Mouse (Mus musculus) embryonic facial prominence, embryonic 10.5 days (tissue): Measurements from ENCODE around the gene Zcchc14. TPM values are rescaled to one million over a fixed set of nuclear protein-coding genes. Genes with fewer than 3 reads are reported as not detected.

Experiments
- DNase-seq: peaks from one replicate; pipeline ENCODE4 v3.0.0-alpha.2; 2017; ENCODE audit warnings: low spot score
- H3K27ac ChIP-seq: fragments of 300-500 bp; sonication (generic); replicated peaks from 2 replicates; pipeline ENCODE4 v1.5.1; 2016; ENCODE audit warnings: mild to moderate bottlenecking
- H3K27me3 ChIP-seq: fragments of 300-500 bp; sonication (generic); replicated peaks from 2 replicates; pipeline ENCODE4 v1.6.1; 2016; ENCODE audit warnings: low read depth, mild to moderate bottlenecking; ENCODE audit not compliant: poor library complexity, severe bottlenecking
- H3K36me3 ChIP-seq: fragments of 300-500 bp; sonication (generic); replicated peaks from 2 replicates; pipeline ENCODE4 v1.6.1; 2016; ENCODE audit warnings: mild to moderate bottlenecking, moderate library complexity
- H3K4me1 ChIP-seq: fragments of 300-500 bp; sonication (generic); 2 replicates; pipeline ENCODE4 v1.6.1; 2016
- H3K4me3 ChIP-seq: fragments of 300-500 bp; sonication (generic); 2 replicates; pipeline ENCODE4 v1.5.1; 2016; ENCODE audit warnings: mild to moderate bottlenecking, moderate library complexity
- H3K9me3 ChIP-seq: fragments of 300-500 bp; sonication (generic); 2 replicates; pipeline ENCODE4 v1.6.1; 2016; ENCODE audit warnings: mild to moderate bottlenecking
- WGBS: fragments of 180-500 bp; shearing (Covaris S2); methylation state at CpG from one replicate; pipeline ENCODE4 v1.1.7; 2016; 5-methylcytosine and 5-hydroxymethylcytosine counted together
- polyA plus RNA-seq: library from polyadenylated mRNA; unstranded; fragments of >200 nt; fragmentation: Nextera tagmentation; extraction: Ambion mirVana; gene quantifications from 2 replicates; pipeline ENCODE4 v1.2.1, GENCODE M21; 2016

The Zcchc14 gene
- polyA plus RNA-seq, 1 experiment from 2014 or later: 17.3 TPM

DNA sequence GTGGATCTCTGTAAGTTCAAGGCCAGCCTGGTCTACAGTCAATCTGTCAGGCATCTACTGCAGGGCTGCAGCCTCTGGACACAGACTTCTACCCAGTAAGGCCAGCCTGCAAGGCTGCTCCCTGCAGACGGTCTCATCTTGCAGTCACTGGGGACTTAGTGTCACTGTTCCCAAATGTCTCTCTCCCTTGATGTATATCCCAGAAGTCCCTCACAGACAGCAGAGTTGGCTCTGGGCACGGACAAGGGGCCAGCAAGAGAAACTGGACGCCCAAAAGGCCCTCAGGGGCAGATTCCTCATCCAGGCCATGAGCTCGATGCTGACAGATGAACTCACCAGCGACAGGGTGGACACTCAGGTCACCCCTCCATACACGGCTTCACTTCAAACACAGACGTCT lies 80.6 kb downstream of the Zcchc14 start:
- no peak overlapping the region for H3K4me3 ChIP-seq
- H3K27ac ChIP-seq: no peak overlapping the region
- DNase-seq: no peak
- H3K9me3 ChIP-seq: no peaks in the 10 kb centered on the region
- peaks cover 51% of the 10 kb centered on the region for H3K4me1 ChIP-seq
- WGBS: 66% methylated on average over 7 of the region's 7 CpGs
- peaks cover 12% of the 10 kb centered on the region for H3K36me3 ChIP-seq
- no peaks in the 10 kb centered on the region for H3K27me3 ChIP-seq

GRCm38 (mm10) chr8:121570801-121571200 lies 81.9 kb downstream of the Zcchc14 start:
- H3K4me3 ChIP-seq: no peak overlapping the region
- DNase-seq: no peak
- H3K27me3 ChIP-seq: no peaks in the 10 kb centered on the region
- H3K9me3 ChIP-seq: no peaks in the 10 kb centered on the region
- no peak overlapping the region for H3K27ac ChIP-seq
- WGBS: 88% methylated on average over 17 of the region's 17 CpGs
- peaks cover 44% of the 10 kb centered on the region for H3K4me1 ChIP-seq
- peaks cover 20% of the 10 kb centered on the region for H3K36me3 ChIP-seq

GRCm38 (mm10) chr8:121570335-121570734 lies 82.4 kb downstream of the Zcchc14 start:
- Histone ChIP-seq H3K4me1 (peaks cover 39% of the 10 kb centered on the region), H3K4me3 (no peak overlapping the region), H3K9me3 (no peaks in the 10 kb centered on the region), H3K27me3 (no peaks in the 10 kb centered on the region), H3K27ac (no peak overlapping the region; the same call in 1 of the 2 replicates), H3K36me3 (peaks cover 23% of the 10 kb centered on the region)
- DNase-seq: no peak
- WGBS: 87% methylated on average over 21 of the region's 21 CpGs

GRCm38 (mm10) chr8:121568321-121568720 lies 84.4 kb downstream of the Zcchc14 start:
- Histone ChIP-seq H3K4me3 (no peak overlapping the region), H3K9me3 (no peaks in the 10 kb centered on the region), H3K27ac (peak overlapping the region; percentile 20; the same call in 1 of the 2 replicates), H3K27me3 (no peaks in the 10 kb centered on the region), H3K4me1 (peaks cover 28% of the 10 kb centered on the region), H3K36me3 (peaks cover 40% of the 10 kb centered on the region)
- WGBS: 74% methylated on average over 6 of the region's 6 CpGs
- DNase-seq: no peak

DNA sequence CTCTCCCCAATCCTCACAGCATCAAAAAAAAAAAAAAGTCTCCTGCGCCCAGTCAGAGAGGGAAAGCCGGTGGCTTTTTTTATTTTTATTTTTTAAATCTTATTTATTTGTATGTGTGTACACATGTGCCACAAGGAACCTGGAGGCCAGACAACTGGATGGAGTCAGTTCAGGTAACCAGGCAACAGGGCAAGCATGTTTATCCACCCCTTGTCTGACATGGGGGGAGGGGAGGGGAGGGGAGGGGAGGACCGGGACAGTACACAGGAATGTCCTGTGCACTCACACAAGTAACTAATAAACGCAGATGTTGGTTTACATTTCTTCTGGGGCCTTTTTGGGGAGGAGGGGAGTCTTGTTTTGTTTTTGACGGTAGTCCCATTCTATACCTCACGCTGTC lies 89.0 kb downstream of the Zcchc14 start:
- H3K36me3 ChIP-seq: peaks cover 57% of the 10 kb centered on the region
- WGBS: 80% methylated on average over 6 of the region's 6 CpGs
- H3K27ac ChIP-seq: no peak overlapping the region
- no peaks in the 10 kb centered on the region for H3K27me3 ChIP-seq
- H3K4me3 ChIP-seq: no peak overlapping the region
- peaks cover 26% of the 10 kb centered on the region for H3K4me1 ChIP-seq
- no peaks in the 10 kb centered on the region for H3K9me3 ChIP-seq
- no peak for DNase-seq

- H3K4me1 ChIP-seq: peaks cover 18% of the 10 kb centered on the region
- no peak for DNase-seq
- H3K36me3 ChIP-seq: peaks cover 64% of the 10 kb centered on the region
- no peaks in the 10 kb centered on the region for H3K9me3 ChIP-seq
- no peaks in the 10 kb centered on the region for H3K27me3 ChIP-seq
- no peak overlapping the region for H3K4me3 ChIP-seq
- 90% methylated on average over 9 of the region's 9 CpGs for WGBS
- no peak overlapping the region for H3K27ac ChIP-seq
Observed at GRCm38 (mm10) chr8:121562941-121563351, 89.8 kb downstream of the Zcchc14 start.

DNA sequence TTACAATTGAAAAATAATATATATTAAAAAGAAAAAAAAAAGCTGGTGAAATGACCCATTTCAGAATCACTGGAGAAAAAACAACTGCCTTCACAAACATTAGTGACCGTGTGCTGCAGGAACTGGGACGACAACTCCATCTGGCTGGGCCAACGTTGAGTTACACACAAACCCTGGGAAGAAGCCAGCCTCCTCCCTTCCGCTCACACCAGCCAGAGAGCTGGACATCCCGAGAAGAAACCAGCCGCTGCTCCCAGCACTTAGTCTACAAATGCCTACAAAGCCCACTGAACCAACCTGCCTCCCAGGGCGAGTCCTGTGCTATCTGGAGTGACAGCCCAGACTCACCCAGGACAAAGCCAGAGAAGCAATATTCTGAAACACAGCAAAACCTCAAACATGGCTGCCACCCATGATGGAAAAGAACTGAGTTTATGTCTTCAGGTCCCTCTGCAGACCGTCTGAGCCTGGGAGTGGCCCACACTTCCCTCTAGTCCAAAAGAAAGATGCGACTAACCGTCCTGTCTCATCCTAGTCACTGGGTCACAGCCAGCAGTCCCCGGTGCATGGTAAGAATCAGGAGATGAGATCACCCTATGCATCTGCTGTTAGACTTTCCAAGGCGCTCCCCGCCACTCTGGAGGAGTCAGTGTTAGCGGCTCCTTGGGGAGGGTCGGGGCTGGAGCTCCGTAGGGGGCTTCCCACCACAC lies 90.9 kb downstream of the Zcchc14 start:
- WGBS: 88% methylated on average over 16 of the region's 16 CpGs
- DNase-seq: no peak
- Histone ChIP-seq H3K4me3 (no peak overlapping the region), H3K36me3 (peaks cover 68% of the 10 kb centered on the region), H3K27ac (no peak overlapping the region; the same call in 1 of the 2 replicates), H3K4me1 (peaks cover 11% of the 10 kb centered on the region), H3K9me3 (no peaks in the 10 kb centered on the region), H3K27me3 (no peaks in the 10 kb centered on the region)

DNA sequence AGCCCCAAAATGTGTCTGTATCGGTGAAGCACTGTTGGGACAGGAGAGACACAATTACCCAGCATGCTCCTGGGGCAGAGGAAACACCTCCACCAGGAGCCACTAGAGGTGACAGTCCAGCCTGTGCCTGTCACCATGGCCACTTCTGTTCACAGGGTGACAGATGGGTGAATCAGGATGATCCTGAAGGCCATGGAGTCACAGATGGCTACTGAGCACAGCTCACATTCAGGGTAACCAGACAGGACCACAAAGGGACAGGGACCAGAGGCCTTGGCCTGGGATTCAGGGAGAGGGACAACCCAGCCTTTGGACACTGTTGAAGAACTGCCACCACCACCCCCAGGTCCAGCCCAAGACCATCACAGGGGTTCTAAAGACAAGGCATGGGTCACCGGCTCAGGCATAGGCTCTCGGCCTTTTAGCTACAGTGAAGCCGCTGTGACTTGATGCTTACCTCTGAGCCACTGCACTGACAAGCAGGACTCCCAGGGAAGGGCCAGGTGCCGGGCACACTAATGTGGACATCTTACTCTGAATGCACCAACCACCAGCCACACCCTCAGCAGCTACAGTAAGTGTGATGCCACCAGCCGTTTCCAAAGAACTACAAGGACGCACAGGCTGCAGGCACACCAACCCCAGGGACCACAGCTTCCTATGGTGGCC lies 92.1 kb downstream of the Zcchc14 start:
- DNase-seq: no peak
- no peaks in the 10 kb centered on the region for H3K27me3 ChIP-seq
- H3K9me3 ChIP-seq: no peaks in the 10 kb centered on the region
- H3K4me1 ChIP-seq: peaks cover 6% of the 10 kb centered on the region
- peaks cover 71% of the 10 kb centered on the region for H3K36me3 ChIP-seq
- no peak overlapping the region for H3K4me3 ChIP-seq
- H3K27ac ChIP-seq: no peak overlapping the region
- 89% methylated on average over 7 of the region's 7 CpGs for WGBS

DNA sequence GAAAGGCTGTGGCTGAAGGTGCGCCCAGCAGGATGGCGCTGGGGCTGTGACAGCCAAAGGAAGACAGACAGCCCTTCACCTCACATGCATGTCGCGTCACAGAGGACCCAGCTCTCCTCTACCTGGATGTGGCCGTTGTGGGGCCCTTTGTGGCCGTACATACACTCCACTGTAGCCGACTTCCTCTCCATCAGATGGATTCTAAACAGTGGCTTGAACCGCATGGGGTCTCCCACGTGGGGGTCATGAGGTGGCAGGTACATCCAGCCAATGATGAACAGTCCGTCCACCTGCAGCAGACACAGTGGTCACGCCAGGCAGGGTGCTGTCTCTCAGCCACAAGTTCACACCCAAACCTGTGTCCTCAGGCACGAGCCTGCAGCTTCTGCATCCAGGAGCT lies 92.9 kb downstream of the Zcchc14 start:
- H3K4me1 ChIP-seq: peaks cover 6% of the 10 kb centered on the region
- no peaks in the 10 kb centered on the region for H3K9me3 ChIP-seq
- 90% methylated on average over 12 of the region's 12 CpGs for WGBS
- H3K27me3 ChIP-seq: no peaks in the 10 kb centered on the region
- H3K36me3 ChIP-seq: peaks cover 71% of the 10 kb centered on the region
- H3K27ac ChIP-seq: no peak overlapping the region
- no peak for DNase-seq
- no peak overlapping the region for H3K4me3 ChIP-seq

DNA sequence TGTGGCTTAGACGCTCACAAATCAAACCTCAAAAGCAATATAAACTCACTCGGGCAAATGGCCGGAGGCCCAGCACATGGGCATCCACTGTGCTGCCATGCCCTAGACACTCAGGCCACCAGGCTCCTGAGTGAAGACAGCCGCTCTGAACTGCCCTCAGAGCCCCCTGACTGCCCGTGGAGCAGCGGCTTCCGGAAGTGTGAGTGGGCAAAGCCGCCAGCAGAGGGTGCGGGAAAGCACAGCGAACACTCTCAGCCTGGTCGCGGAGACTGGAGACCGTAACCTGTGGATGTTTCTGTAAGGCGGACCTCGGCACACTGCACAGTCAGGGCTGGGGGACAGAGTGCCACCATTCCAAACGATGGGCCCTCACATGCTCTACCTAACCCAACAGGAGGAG lies 94.2 kb downstream of the Zcchc14 start:
- peaks cover 72% of the 10 kb centered on the region for H3K36me3 ChIP-seq
- WGBS: 91% methylated on average over 16 of the region's 16 CpGs

GRCm38 (mm10) chr8:121557746-121558145 lies 95.0 kb downstream of the Zcchc14 start:
- DNase-seq: no peak
- no peaks in the 10 kb centered on the region for H3K9me3 ChIP-seq
- peaks cover 1% of the 10 kb centered on the region; the same call in 1 of the 2 replicates for H3K4me1 ChIP-seq
- H3K36me3 ChIP-seq: peaks cover 74% of the 10 kb centered on the region
- no peak overlapping the region for H3K27ac ChIP-seq
- WGBS: 89% methylated on average over 11 of the region's 11 CpGs
- H3K27me3 ChIP-seq: no peaks in the 10 kb centered on the region
- H3K4me3 ChIP-seq: no peak overlapping the region

More for the DNA sequence above, 94.2 kb downstream of the Zcchc14 start:
- Histone ChIP-seq H3K27ac (no peak overlapping the region), H3K9me3 (no peaks in the 10 kb centered on the region), H3K4me3 (no peak overlapping the region), H3K27me3 (no peaks in the 10 kb centered on the region), H3K4me1 (peaks cover 6% of the 10 kb centered on the region)
- no peak for DNase-seq

DNA sequence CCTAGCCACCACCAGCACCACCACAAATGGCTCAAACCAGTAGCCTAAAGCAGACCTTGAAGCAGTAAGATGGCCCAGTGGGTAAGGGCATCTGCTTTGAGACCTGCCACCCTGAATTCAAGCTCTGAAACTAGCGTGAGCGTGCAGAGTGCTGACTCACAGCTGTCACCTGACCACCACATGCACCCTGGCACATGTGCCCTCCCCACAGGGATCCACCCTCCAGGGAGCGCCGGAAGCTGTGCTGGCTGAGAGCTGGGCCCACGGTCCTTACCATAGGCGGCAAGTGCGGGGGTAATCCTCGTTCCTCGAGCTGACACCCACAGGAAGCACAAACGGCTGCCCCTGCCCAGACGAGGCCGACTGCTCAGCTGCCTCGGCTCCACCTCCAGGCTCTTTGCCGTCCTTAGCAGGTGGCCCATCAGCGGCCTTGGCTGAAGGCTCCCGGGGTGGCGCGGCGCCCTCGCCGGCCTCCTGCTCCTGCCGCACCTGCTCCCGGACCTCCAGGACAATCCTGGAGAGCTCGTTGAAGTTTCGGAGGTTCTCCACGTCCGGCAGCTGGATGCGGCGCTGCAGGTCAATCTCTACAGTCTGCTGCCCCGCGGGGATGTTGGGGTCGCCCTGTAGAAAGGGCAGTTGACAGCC lies 98.7 kb downstream of the Zcchc14 start:
- Histone ChIP-seq H3K9me3 (no peaks in the 10 kb centered on the region), H3K27me3 (no peaks in the 10 kb centered on the region), H3K4me1 (peaks cover 7% of the 10 kb centered on the region; the same call in 1 of the 2 replicates), H3K36me3 (peaks cover 88% of the 10 kb centered on the region), H3K27ac (no peak overlapping the region), H3K4me3 (no peak overlapping the region)
- 95% methylated on average over 32 of the region's 32 CpGs for WGBS
- no peak for DNase-seq
